Mouse (Mus musculus): ENCODE measurements around the gene Colec11. TPM values are rescaled to one million over a fixed set of nuclear protein-coding genes. Genes with fewer than 3 reads are reported as not detected.

Gene Colec11
- total RNA-seq (2021), result under 1 TPM; 0.46 to 0.94 TPM
- long read RNA-seq, result 0 reads

DNA sequence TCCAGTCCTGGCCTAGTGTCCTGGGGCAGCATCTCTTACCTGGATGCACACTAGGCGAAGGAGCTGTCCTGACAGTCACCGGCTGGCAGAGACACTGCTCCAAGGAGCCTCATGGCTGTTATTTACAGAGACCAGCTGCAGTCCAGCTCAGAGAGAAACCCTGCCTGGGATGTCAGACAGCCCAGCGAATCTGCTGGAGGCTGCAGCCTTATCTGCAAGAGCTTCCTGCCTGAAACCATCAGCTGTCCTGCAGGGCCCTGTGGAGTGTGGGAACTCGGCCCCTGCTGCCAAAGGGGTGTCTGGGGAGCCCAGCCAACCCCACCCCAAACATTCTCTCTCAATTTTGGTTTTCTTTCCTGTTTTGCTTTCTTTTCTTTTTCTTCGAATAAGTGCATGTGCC, at the start of gene Colec11:
Gene Colec11 (minus strand): TSS at position 183 of the 400 bp plus-strand sequence.
- no peak for DNase-seq (ENCODE audit: low spot score in 2 of 2)

- no peak for DNase-seq (ENCODE audit: low spot score in 2 of 2)
Observed at GRCm38 (mm10) chr12:28667287-28667686, 44.1 kb upstream of the Colec11 start.

GRCm38 (mm10) chr12:28666734-28667133, 43.6 kb upstream of the Colec11 start:
- no peak for DNase-seq (ENCODE audit: low spot score in 2 of 2)

DNA sequence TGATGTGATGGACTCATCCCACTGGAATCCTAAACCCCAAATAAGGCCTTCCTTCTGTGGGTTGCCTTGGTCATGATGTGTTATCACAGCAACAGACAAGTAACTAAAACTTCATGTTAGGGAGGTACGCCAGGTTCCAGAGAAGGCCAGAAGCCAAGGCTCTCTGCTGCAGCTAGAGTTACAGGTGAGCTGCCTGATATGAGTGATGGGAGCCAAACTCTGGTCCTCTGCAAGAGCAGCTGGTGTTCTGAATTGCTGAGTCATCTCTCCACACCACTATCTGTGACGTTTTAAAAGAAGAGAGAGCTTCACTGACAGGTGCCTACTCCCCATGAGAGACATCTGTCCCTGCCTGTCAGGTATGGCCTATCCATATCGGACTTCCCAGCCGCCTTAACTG, 39.5 kb upstream of the Colec11 start:
- no peak for DNase-seq (ENCODE audit: low spot score in 2 of 2)

GRCm38 (mm10) chr12:28649141-28650110, 26.2 kb upstream of the Colec11 start, which contains the start of gene Rnaseh1:
Rnaseh1 (plus strand) TSS chr12:28649602.
- DNase-seq (ENCODE audit: low spot score in 2 of 2), result peak; percentile 90 to 94

DNA sequence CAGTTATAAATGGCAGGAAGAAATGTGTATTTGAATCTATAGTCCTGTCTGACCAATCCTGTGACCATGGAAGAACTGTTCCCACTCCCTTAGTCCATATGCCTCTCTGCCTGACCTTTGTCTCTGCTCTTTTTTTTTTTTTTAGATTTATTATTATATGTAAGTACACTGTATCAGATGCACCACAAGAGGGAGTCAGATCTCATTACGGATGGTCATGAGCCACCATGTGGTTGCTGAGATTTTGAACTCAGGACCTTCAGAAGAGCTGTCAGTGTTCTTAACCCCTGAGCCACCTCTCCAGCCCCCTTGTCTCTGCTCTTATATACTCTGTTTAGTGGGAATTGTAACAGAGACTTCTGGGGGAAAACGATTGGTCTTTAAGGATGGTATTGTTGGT, 15.6 kb upstream of the Colec11 start:
- DNase-seq (ENCODE audit: low spot score in 2 of 2), result no peak

- no peak for DNase-seq (ENCODE audit: low spot score in 2 of 2)
Observed at GRCm38 (mm10) chr12:28636543-28636942, 13.4 kb upstream of the Colec11 start.

- peak; percentile 87 to 94 for DNase-seq (ENCODE audit: low spot score in 2 of 2)
Observed at GRCm38 (mm10) chr12:28635535-28636476, 12.6 kb upstream of the Colec11 start, which contains the start of gene Rps7. Rps7 (minus strand) TSS chr12:28635953.

DNA sequence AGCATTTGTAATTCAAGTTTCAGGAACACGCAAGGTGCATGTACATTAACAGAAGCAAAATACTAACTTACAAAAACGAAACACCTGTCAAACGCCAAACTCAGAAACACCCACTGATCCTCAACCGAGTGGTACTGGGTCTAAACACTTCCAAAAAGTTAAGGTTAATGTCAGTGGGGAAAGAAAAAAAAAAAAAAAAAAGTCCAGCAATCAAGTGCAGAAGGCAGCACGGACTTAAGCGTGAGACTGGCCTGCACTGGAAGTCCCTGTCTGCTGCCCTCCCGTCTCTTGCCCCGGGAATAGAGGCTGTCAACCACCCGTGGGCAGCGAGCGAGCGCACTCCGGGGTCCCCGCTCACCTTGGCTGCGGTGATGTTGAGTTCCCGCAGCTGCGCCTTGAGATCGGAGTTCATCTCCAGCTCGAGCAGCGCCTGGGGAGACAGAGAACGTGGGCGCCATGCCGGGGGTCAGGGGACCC, 11.9 kb upstream of the Colec11 start:
- DNase-seq (ENCODE audit: low spot score in 2 of 2), result no peak

DNA sequence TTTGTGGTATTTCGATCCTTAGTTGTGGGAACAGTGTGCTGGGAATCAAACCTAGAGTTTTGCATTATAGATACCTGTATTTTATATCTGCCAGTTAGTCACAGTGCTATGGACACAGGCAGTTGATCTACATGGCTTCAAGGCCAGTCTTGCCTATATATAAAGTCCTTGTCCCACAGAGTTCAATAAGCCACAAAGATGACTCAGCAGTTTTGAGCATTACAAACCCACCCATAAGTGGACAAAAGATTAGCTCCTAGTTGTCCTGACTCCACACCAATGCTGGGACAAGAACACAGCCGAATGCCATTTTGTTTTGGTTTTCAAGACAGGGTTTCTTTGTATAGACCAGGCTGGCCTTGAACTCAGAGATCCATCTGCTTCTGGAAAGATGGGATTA, 5.3 kb upstream of the Colec11 start:
- no peak for DNase-seq (ENCODE audit: low spot score in 2 of 2)

GRCm38 (mm10) chr12:28627092-28627491, 3.9 kb upstream of the Colec11 start:
- DNase-seq (ENCODE audit: low spot score in 2 of 2), result no peak

GRCm38 (mm10) chr12:28625407-28625806, 2.2 kb upstream of the Colec11 start:
- no peak for DNase-seq (ENCODE audit: low spot score in 2 of 2)

DNA sequence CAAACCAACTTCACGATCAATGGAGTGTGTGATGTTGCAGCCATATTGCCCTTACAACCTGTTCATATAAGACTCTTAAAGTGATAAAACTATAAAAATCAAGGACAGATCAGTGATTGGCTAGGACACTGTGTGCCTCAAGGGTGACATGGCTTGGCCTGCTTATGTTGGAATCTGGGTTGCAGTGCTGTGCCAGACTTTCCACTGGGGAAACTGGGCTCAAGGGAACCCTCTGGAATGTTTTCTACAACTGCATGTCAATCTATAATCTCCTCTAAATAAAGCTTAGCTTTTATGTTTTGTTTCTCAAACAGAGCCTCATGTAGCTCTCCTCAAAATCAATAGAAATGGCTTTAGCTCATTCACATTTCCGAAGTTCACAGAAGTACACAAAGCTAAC, 1.1 kb upstream of the Colec11 start:
- no peak for DNase-seq (ENCODE audit: low spot score in 2 of 2)

DNA sequence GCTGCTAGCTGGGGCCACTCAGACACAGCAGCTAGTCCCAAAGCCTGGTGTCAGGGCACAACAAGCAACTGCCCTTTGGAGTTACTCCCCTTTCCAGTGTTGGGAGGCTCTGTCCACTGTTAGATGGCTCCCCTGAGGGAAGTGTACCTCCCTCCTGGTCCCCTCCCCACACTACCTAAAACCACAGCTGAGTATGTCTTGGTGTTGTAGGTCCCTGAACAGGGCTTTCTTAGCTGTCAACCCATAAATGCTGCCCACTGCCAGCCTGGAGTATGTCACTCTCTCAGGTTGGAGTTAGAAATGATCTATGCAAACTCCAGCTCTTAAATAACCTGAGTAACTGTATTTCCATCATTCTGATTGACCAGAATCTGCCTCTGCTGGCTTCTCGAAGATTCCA, 536 bp downstream of the Colec11 start:
- no peak for DNase-seq (ENCODE audit: low spot score in 2 of 2)

DNA sequence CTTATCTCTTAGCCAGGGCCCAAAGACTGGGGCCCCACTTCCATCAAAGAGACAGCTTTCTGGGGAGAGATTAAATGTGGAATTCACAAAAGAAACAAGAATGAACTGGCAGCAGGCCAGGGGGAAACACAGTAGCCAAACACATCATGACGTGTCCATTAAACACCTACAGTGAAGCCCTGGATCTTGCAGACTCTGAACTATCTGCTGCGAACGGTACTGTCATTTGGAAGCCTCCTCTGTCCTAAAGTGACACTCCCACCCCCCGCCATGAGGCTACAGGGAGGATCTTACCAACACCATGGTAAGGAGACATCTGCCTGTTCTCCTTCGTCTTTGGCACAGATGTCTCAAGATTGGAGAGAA, 1.0 kb downstream of the Colec11 start:
- DNase-seq (ENCODE audit: low spot score in 2 of 2), result peak; percentile 47 to 51

DNA sequence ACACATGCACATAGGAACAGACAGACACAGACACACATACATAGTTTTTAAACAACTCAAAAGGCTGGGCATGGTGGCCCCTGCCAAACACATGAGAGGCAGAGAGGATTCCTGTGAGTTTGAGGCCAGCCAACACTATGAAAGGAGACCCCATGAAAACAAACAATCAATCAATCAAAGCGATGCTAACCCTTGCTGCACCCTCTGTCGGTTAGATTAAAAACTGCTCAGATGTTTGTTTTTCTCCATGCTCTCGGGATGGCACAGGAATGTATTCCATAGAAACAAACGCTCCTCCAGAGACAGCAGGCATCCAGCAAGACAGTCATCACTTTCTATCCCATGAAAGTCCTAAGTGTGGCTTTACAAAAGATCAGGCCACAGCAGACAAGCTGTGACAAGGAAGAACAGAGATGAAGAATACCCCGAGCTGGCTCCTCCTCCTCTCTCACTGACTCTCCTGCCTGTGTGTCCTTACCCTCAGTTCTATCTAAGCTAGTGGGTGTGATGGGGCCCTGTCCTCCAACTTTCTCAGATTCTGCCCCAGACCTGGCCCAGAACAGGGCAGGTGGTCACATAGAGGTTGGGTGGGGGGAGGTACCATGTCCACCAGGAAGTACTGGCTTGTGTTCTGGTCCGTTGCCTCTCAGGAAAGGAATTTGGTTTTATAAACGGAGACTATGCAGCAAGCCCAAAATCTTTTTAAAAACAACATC, 1.6 kb downstream of the Colec11 start:
- DNase-seq (ENCODE audit: low spot score in 2 of 2), result no peak

DNA sequence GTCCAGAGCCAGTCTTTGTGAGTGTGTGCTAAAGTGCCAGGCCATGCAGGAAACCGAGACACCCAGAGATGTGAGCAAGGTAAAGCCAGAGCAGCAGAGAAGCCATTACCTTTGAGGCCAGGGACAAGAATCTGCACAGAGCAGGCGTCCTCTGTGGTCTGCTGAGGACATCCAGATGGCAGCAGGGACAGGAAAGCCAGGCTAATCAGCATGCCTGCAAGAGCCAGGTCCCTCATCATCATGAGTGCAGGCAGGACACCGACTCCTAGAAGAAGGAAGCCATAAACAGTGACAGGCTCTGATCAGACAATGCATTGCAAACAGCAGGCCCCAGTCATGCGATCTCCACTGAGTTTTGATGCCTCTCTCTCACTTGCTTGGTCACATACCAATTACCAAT, 5.9 kb downstream of the Colec11 start:
- no peak for DNase-seq (ENCODE audit: low spot score in 2 of 2)

DNA sequence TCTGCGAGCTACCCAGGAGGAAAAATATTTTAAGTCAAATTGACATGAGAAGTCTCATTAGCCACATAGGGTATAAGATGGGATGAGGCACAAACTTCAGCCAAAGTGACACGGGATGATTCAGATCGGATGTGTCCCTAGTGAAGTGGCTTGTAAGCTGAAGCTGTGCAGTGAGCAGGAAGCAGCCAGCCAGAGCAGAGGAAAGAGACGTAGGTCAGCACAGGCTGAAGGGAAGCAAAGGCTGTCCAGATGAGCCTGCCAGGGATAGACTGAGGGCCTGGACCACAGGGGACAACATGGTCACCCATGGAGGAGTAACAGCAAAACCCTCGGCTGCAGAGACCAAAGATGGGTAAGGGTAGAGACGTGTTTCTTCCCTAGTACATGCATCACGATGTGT, 8.8 kb downstream of the Colec11 start:
- no peak for DNase-seq (ENCODE audit: low spot score in 2 of 2)

GRCm38 (mm10) chr12:28612391-28612790, 10.8 kb downstream of the Colec11 start:
- peak; percentile 39 to 67 for DNase-seq (ENCODE audit: low spot score in 2 of 2)

GRCm38 (mm10) chr12:28607546-28608305, 15.5 kb downstream of the Colec11 start:
- DNase-seq (ENCODE audit: low spot score in 2 of 2), result peak; percentile 61 to 81
